Mouse (Mus musculus) neural tube, embryonic 15.5 days (tissue): ENCODE measurements around the gene Tmem95. TPM values are rescaled to one million over a fixed set of nuclear protein-coding genes. Genes with fewer than 3 reads are reported as not detected.
A peak's percentile ranks its signal among the peaks of the same experiment; 100 is the strongest.

Source experiments
- ATAC-seq: fragments of 200-750 bp; cut with Nextera tagmentation; 2 replicates; pipeline ENCODE4 v1.8.0; 2017; ENCODE audit warnings: mild to moderate bottlenecking, moderate TSS enrichment, moderate library complexity; ENCODE audit not compliant: low FRiP score
- H3K27ac ChIP-seq: fragments of 300-500 bp; sonication (generic); replicated peaks from 2 replicates; pipeline ENCODE4 v1.5.1; 2015; ENCODE audit warnings: mild to moderate bottlenecking, inconsistent platforms
- H3K27me3 ChIP-seq: fragments of 300-500 bp; sonication (generic); replicated peaks from 2 replicates; pipeline ENCODE4 v1.6.1; 2015; ENCODE audit warnings: inconsistent platforms
- H3K36me3 ChIP-seq: fragments of 300-500 bp; sonication (generic); 2 replicates; pipeline ENCODE4 v1.6.1; 2015; ENCODE audit warnings: inconsistent platforms
- H3K4me1 ChIP-seq: fragments of 300-500 bp; sonication (generic); 2 replicates; pipeline ENCODE4 v1.6.1; 2015; ENCODE audit warnings: inconsistent platforms
- H3K4me2 ChIP-seq: fragments of 300-500 bp; sonication (generic); 2 replicates; pipeline ENCODE4 v1.6.1; 2015; ENCODE audit warnings: inconsistent platforms, mild to moderate bottlenecking, moderate library complexity
- H3K4me3 ChIP-seq: fragments of 300-500 bp; sonication (generic); replicated peaks from 2 replicates; pipeline ENCODE4 v1.5.1; 2015; ENCODE audit warnings: mild to moderate bottlenecking, inconsistent platforms
- H3K9ac ChIP-seq: fragments of 300-500 bp; sonication (generic); replicated peaks from 2 replicates; pipeline ENCODE4 v1.6.1; 2015; ENCODE audit warnings: mild to moderate bottlenecking, inconsistent platforms
- H3K9me3 ChIP-seq: fragments of 300-500 bp; sonication (generic); replicated peaks from 2 replicates; pipeline ENCODE4 v1.6.1; 2016; ENCODE audit warnings: inconsistent platforms
- WGBS: fragments of 180-500 bp; shearing (Covaris S2); methylation state at CpG from one replicate; pipeline ENCODE4 v1.1.7; 2015; ENCODE audit warnings: mixed read lengths; 5-methylcytosine and 5-hydroxymethylcytosine counted together
- polyA plus RNA-seq: library from polyadenylated mRNA; unstranded; fragments of >200 nt; fragmentation: Nextera tagmentation; extraction: Ambion mirVana; gene quantifications from 2 replicates; pipeline ENCODE4 v1.2.1, GENCODE M21; 2015

The Tmem95 gene
- polyA plus RNA-seq, 1 experiment from 2014 or later: not detected

- Histone ChIP-seq H3K27me3 (no peaks in the 10 kb centered on the region), H3K27ac (no peak overlapping the region), H3K36me3 (peaks cover 97% of the 10 kb centered on the region), H3K4me3 (no peak overlapping the region), H3K4me2 (no peak overlapping the region), H3K9ac (no peak overlapping the region), H3K9me3 (no peaks in the 10 kb centered on the region), H3K4me1 (peaks cover 10% of the 10 kb centered on the region)
- no peak for ATAC-seq
- WGBS: 92% methylated on average over 11 of the region's 11 CpGs
These were observed 30.8 kb upstream of the Tmem95 start for GRCm38 (mm10) chr11:69908645-69909044.

GRCm38 (mm10) chr11:69904311-69904710 lies 26.5 kb upstream of the Tmem95 start:
- Histone ChIP-seq H3K36me3 (peaks cover 56% of the 10 kb centered on the region), H3K9me3 (no peaks in the 10 kb centered on the region), H3K9ac (no peak overlapping the region), H3K4me1 (peaks cover 24% of the 10 kb centered on the region), H3K4me2 (no peak overlapping the region), H3K27me3 (no peaks in the 10 kb centered on the region), H3K4me3 (no peak overlapping the region), H3K27ac (no peak overlapping the region)
- 98% methylated on average over 9 of the region's 9 CpGs for WGBS
- ATAC-seq: no peak

- no peak overlapping the region for H3K27ac ChIP-seq
- H3K9ac ChIP-seq: peak overlapping the region; percentile 95; the same call in 1 of the 2 replicates
- 93% methylated on average over 13 of the region's 13 CpGs for WGBS
- no peaks in the 10 kb centered on the region for H3K9me3 ChIP-seq
- no peaks in the 10 kb centered on the region for H3K27me3 ChIP-seq
- H3K4me2 ChIP-seq: peak overlapping the region; percentile 97
- ATAC-seq: no peak
- peak overlapping the region; percentile 85 for H3K4me3 ChIP-seq
- peaks cover 42% of the 10 kb centered on the region for H3K36me3 ChIP-seq
- peaks cover 32% of the 10 kb centered on the region for H3K4me1 ChIP-seq
These were observed 25.2 kb upstream of the Tmem95 start for GRCm38 (mm10) chr11:69902972-69903371.

DNA sequence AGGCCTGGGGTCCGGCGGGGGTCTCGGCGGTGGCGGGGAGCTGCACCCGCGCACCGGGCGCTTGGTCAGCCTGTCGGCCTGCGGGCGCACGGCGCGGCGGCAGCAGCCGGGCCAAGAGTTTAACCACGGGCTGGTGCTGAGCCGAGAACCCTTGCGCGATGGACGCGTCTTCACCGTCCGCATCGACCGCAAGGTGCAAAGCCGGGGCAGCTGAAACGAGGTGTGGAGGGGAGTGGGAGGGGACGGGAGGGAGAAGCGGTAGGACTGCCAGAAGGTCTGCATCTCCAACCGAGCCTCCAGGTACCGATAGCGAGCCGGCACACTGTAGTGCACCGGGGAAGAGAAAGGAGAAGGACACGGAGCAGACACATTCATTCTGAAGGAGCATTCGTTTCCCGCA lies 24.2 kb upstream of the Tmem95 start:
- H3K36me3 ChIP-seq: peaks cover 33% of the 10 kb centered on the region
- peaks cover 32% of the 10 kb centered on the region for H3K4me1 ChIP-seq
- 1% methylated on average over 39 of the region's 39 CpGs for WGBS
- H3K4me3 ChIP-seq: peak overlapping the region; percentile 85
- ATAC-seq: peak; percentile 0; the same call in 1 of the 2 replicates
- peak overlapping the region; percentile 96 for H3K27ac ChIP-seq
- H3K9me3 ChIP-seq: no peaks in the 10 kb centered on the region
- H3K4me2 ChIP-seq: peak overlapping the region; percentile 97
- peak overlapping the region; percentile 95 for H3K9ac ChIP-seq
- H3K27me3 ChIP-seq: no peaks in the 10 kb centered on the region

GRCm38 (mm10) chr11:69901406-69901846 lies 23.6 kb upstream of the Tmem95 start:
- Histone ChIP-seq H3K4me3 (peak overlapping the region; percentile 85), H3K27ac (peak overlapping the region; percentile 96), H3K9me3 (no peaks in the 10 kb centered on the region), H3K4me2 (peak overlapping the region; percentile 97), H3K9ac (peak overlapping the region; percentile 95), H3K27me3 (no peaks in the 10 kb centered on the region), H3K4me1 (peaks cover 32% of the 10 kb centered on the region), H3K36me3 (peaks cover 27% of the 10 kb centered on the region)
- peak; percentile 84 for ATAC-seq
- WGBS: under 1% methylated on average over 42 of the region's 42 CpGs

- Histone ChIP-seq H3K27ac (peak within 1 kb of the TSS; percentile 96), H3K4me2 (peak within 1 kb of the TSS; percentile 97)
- WGBS: under 1% methylated on average over 38 of the region's 38 CpGs
These were observed 22.9 kb upstream of the Tmem95 start, which contains the start of the genes 2810408A11Rik and Neurl4 for GRCm38 (mm10) chr11:69900471-69901405. TSS of gene 2810408A11Rik (minus strand) at chr11:69900987. TSS of gene Neurl4 (plus strand) at chr11:69901072.

GRCm38 (mm10) chr11:69899870-69900269 lies 22.1 kb upstream of the Tmem95 start:
- WGBS: 32% methylated on average over 4 of the region's 4 CpGs
- H3K4me3 ChIP-seq: peak overlapping the region; percentile 85

More at GRCm38 (mm10) chr11:69900471-69901405, 22.9 kb upstream of the Tmem95 start, which contains the start of the genes 2810408A11Rik and Neurl4:
- ATAC-seq: peak; percentile 96
- Histone ChIP-seq H3K9me3 (no peaks in the 10 kb centered on the region), H3K9ac (peak within 1 kb of the TSS; percentile 95), H3K4me1 (peaks cover 32% of the 10 kb centered on the region), H3K36me3 (peaks cover 20% of the 10 kb centered on the region), H3K4me3 (peak within 1 kb of the TSS; percentile 85), H3K27me3 (no peaks in the 10 kb centered on the region)

DNA sequence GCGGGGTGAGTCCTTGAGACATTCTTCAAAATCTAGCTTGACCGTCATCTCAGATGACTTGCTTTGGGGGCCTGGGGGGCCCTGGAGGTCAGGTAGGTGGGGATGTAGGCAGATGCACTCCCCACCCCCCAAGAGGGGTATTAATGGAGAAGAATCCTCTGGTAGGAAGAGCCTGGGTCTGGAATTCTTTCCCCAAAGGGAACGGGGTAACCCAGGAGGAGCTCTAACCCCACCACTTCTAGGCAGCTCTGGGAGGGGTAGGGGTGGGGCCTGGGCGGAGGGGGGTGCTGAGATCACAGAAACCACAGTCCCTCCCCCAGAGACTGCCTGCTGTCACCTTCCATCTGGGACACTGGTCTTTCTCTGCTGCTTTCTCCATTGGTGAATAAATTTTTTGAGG lies 17.5 kb upstream of the Tmem95 start, which contains the start of gene Acap1:
Acap1 (minus strand) TSS at position 249 of the 400 bp plus-strand sequence.
- H3K9me3 ChIP-seq: no peaks in the 10 kb centered on the region
- no peaks in the 10 kb centered on the region for H3K36me3 ChIP-seq
- no peaks in the 10 kb centered on the region for H3K27me3 ChIP-seq
- no peak within 1 kb of the TSS for H3K27ac ChIP-seq
- no peak for ATAC-seq
- no peak within 1 kb of the TSS for H3K4me2 ChIP-seq
- no peak within 1 kb of the TSS for H3K4me3 ChIP-seq
- peaks cover 16% of the 10 kb centered on the region for H3K4me1 ChIP-seq
- 77% methylated on average over 4 of the region's 4 CpGs for WGBS
- H3K9ac ChIP-seq: no peak within 1 kb of the TSS

More at GRCm38 (mm10) chr11:69899870-69900269, 22.1 kb upstream of the Tmem95 start:
- Histone ChIP-seq H3K9me3 (no peaks in the 10 kb centered on the region), H3K9ac (peak overlapping the region; percentile 95), H3K27me3 (no peaks in the 10 kb centered on the region), H3K36me3 (peaks cover 12% of the 10 kb centered on the region), H3K4me2 (peak overlapping the region; percentile 97), H3K4me1 (peaks cover 32% of the 10 kb centered on the region), H3K27ac (no peak overlapping the region; the same call in 1 of the 2 replicates)
- no peak for ATAC-seq

DNA sequence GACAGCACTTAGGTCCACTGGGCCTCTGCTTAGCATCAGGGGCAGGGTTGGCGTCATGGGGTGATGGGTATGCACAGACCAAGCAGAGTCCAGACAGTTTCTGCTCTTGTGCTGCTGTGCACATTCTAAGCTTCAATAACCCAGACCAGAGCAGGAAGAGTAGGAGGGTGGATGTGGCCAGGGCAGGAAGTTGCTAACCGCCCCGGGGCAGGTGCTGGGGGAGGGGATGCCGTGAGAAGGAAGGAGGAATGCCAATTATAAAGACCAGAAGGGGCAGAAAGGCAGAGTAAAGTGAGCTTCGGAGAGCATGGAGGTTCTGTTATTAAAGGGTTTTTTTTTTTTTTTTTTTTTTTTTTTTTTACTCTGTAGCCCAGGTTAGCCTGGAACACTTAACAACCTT lies 16.9 kb upstream of the Tmem95 start:
- ATAC-seq: no peak
- no peaks in the 10 kb centered on the region for H3K9me3 ChIP-seq
- H3K27me3 ChIP-seq: no peaks in the 10 kb centered on the region
- H3K27ac ChIP-seq: no peak overlapping the region
- no peak overlapping the region for H3K4me2 ChIP-seq
- no peak overlapping the region for H3K9ac ChIP-seq
- H3K4me3 ChIP-seq: no peak overlapping the region
- 90% methylated on average over 5 of the region's 5 CpGs for WGBS
- H3K36me3 ChIP-seq: no peaks in the 10 kb centered on the region
- peaks cover 12% of the 10 kb centered on the region for H3K4me1 ChIP-seq

- no peaks in the 10 kb centered on the region for H3K4me1 ChIP-seq
- ATAC-seq: no peak
- H3K4me2 ChIP-seq: no peak overlapping the region
- H3K9me3 ChIP-seq: no peaks in the 10 kb centered on the region
- H3K4me3 ChIP-seq: no peak overlapping the region
- H3K27me3 ChIP-seq: no peaks in the 10 kb centered on the region
- H3K36me3 ChIP-seq: no peaks in the 10 kb centered on the region
- 68% methylated on average over 4 of the region's 4 CpGs for WGBS
- no peak overlapping the region for H3K27ac ChIP-seq
- H3K9ac ChIP-seq: no peak overlapping the region
These were observed 13.7 kb upstream of the Tmem95 start for GRCm38 (mm10) chr11:69891482-69891881.

GRCm38 (mm10) chr11:69886907-69887635 lies 9.3 kb upstream of the Tmem95 start:
- Histone ChIP-seq H3K36me3 (no peaks in the 10 kb centered on the region), H3K9ac (no peak overlapping the region), H3K4me1 (no peaks in the 10 kb centered on the region), H3K4me3 (no peak overlapping the region), H3K27me3 (no peaks in the 10 kb centered on the region; the same call in 1 of the 2 replicates), H3K27ac (no peak overlapping the region), H3K9me3 (no peaks in the 10 kb centered on the region), H3K4me2 (no peak overlapping the region)
- WGBS: 77% methylated on average over 8 of the region's 8 CpGs
- no peak for ATAC-seq
